Mouse (Mus musculus) activated CD4-positive, CD25-positive, alpha-beta regulatory T cell, adult 4 months (primary cell): ENCODE results near the gene Zc2hc1b. TPM values are rescaled to one million over a fixed set of nuclear protein-coding genes. Genes with fewer than 3 reads are reported as not detected.
"Not testable (repeated sequence)": the region's sequence is repeated elsewhere in the genome, so short reads cannot be mapped to it uniquely, and the experiment has no call there.

Experiments
- ATAC-seq: one replicate; pipeline ENCODE4 v1.8.0; 2017
- polyA plus RNA-seq, 2 experiments: library from polyadenylated mRNA; unstranded; fragments of 100-300 nt; shearing (Covaris generic); gene quantifications; one replicate each; pipeline ENCODE4 v1.2.1; 2017

Gene Zc2hc1b
- not detected for polyA plus RNA-seq

- ATAC-seq = no peak
These were observed at the start of gene Zc2hc1b for GRCm38 (mm10) chr10:13177973-13178624. Gene Zc2hc1b (minus strand): TSS chr10:13178023.

DNA sequence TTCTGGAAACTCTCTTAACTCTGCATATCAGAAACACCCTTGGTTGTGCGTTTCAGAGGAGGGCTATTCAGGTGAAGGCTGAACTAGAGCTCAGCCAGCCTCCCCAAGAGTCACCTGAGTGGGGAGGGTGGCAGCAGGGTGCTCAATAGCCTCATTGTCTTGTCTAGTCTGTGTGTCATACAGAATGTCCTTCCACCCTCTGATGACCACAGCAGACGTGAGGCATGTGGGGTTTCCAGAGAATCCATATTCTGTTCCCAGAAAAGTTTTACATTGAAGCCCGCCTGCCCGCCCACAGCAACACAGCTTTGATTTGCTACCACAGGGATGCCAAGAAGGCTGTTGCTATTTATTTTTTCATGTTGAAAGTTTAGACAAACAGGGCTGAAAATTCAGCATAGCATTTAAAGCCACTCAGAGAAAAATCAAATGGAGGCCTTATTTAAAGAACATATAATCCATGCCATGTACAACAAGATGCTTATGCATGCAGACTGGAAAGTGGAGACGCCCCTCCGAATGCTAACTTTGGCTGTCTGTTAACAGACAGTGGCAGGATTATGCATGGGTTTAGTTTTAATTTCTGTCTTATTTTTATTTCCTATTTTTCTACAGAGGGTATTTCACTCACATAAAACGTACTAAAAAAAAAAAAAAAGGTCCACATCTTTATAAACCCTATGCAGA lies 47.7 kb upstream of the Zc2hc1b start:
- ATAC-seq = no peak

DNA sequence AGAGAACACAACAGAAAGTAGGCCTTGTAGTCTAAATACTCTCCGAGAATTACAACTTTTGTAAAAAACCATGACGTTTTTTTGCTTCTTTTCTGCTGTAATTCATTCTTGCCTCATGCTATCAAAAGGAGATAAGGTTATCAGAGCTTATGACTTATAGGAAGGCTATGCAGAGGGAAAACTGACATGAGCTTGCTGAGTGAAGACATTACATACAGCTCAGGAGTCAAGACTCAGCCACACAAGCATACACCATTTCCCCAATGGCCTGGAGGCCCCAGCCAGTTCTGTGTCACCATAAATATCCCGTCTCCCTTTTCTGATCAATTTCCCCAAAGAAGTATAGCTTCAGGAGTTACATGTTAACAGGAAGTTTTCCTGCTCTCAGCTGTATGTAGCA lies 44.3 kb upstream of the Zc2hc1b start:
- ATAC-seq = no peak

DNA sequence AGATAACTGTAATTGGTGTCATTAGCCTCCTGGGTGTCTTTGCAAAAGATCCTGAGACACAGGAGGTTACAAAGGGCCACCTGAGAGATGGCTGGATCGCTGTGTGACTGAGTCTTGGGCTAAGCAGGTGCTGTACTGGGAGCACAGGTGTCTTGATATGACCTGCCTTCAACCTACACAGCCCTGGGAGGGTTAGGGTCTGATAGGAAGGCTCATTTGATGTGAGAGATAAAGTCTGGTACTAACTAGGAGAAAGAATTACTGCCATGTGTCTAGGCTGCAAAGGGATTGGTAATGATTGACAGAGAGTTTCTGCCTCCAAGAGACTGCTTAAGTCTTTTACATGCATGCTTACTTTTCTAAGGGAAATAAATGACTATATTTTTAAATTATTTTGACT lies 42.2 kb upstream of the Zc2hc1b start:
- ATAC-seq = no peak

GRCm38 (mm10) chr10:13213956-13214355 lies 36.1 kb upstream of the Zc2hc1b start:
- ATAC-seq = no peak

GRCm38 (mm10) chr10:13212829-13213228 lies 35.0 kb upstream of the Zc2hc1b start:
- ATAC-seq = no peak

GRCm38 (mm10) chr10:13212326-13212725 lies 34.5 kb upstream of the Zc2hc1b start:
- ATAC-seq = no peak

DNA sequence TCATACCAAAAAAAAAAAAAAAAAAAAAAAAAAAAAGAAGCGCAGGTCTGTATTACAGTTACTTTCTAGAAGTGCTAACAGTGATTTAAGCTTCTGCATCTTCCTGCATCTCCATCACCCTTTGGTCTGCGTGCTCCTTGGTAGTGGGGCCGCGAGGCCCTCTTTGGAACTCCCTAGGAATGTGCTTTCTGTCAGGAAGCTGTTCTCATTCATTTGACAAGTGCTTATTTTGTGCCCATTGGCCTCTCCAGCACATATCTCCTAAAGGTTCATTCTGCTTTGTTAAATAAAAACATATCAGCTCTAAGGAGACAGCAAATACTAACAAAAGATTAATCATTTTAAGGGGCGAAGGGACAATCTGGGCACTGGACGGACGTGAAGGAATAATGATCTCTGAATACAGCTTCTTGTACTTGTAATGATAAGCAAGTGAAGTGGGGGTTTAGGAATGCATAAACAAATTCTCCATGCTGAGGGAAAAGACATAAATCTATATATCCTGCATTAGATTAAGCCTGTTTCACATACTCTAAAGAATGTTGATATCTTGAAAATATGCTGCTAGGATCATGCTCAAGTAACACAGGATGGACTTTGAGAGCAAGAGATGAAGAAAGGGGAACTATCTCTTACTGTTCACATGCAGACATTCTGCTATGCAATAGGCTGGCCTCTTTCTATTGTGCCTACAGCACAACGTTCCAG lies 32.3 kb upstream of the Zc2hc1b start:
- ATAC-seq = no peak

DNA sequence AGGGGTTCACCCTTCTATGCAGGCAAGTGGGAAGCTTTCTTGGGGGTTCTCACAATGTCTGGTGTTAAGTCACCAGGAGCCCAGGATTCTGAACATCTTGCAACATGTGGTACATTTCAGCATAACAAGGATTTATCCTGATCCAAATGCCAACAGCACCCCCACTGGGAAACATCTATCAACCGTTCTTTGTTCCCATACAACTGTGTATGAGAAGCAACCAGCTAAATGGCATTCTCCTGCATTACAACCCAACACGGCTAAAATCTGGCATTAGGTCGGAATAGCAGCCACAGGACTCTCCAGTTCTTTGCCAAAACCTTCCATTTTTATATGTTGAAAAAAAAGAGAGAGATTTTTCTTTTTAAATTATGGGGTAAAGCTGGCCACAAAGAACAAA lies 31.7 kb upstream of the Zc2hc1b start:
- ATAC-seq = no peak

DNA sequence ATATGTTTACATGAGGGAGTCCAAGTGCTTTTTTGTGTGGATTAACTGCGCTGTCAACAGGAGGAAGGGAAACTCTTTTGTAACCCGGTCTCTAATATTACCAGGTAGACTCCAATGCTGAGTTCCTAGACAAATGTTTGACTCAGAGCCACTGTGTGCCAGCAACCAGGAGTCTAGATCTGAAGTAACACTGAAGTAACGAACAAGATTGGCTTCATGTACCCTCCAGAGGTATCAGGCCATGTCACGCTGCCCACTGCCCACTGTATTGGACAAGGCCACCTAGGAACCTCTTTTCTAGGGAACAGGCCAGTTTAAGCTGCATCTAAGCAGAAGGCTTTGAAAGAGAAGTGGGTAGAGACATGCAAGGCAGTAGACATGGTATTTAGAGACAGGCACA lies 31.2 kb upstream of the Zc2hc1b start:
- ATAC-seq = no peak

DNA sequence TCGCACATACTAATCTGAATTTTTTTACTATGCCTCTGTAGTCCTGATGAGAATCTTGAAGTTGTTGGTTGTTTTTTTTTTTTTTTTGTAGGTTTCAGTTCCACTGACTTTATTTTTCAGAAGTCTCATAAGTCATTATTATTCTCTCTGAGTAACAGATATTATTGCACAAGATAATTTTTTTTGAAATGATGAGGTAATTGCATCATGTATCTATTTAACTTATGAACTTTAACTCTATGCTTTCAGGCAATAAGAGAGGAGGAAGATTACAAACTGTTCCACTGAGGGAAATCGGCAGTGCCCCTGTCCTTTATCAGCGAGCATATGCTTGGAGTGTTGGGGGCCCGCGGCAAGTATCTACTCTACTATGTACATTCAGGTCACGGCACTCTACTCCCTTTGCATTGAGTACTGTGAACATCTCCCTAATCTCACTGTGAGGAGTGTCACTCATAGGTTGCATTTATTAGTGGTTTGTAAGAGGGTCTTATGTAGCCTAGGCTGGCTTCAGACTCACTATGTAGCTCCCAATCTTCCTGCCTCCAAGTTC lies 24.0 kb upstream of the Zc2hc1b start:
- ATAC-seq = no peak

GRCm38 (mm10) chr10:13200862-13201261 lies 23.0 kb upstream of the Zc2hc1b start:
- ATAC-seq = no peak

DNA sequence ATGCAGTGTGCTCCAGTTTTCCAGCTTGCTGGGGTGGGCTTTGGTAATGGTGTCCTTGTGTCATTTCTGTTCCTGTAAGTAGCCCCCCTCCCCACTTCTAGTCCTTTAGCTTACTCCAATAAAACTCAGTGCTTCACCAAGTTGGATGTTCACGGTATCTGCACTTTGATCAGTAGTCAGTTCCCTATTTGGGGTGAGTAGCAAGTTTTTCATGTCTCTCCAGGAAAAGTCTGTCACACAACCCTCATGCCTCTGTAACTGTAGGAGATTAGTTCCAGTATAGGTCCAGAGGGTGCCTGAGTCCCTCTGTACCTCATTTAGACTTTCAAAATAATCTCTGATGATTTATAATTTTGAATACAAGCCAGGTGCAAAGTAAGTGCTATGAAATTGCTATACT lies 21.4 kb upstream of the Zc2hc1b start:
- ATAC-seq = no peak

GRCm38 (mm10) chr10:13196872-13197507 lies 19.2 kb upstream of the Zc2hc1b start:
- ATAC-seq = no peak

- not testable (repeated sequence) for ATAC-seq
These were observed 15.7 kb upstream of the Zc2hc1b start for GRCm38 (mm10) chr10:13193496-13193895.

- peak; percentile 95 for ATAC-seq
These were observed 15.0 kb upstream of the Zc2hc1b start, which contains the start of gene Ltv1 for GRCm38 (mm10) chr10:13192731-13193351. Gene Ltv1 (minus strand): TSS chr10:13193168.

DNA sequence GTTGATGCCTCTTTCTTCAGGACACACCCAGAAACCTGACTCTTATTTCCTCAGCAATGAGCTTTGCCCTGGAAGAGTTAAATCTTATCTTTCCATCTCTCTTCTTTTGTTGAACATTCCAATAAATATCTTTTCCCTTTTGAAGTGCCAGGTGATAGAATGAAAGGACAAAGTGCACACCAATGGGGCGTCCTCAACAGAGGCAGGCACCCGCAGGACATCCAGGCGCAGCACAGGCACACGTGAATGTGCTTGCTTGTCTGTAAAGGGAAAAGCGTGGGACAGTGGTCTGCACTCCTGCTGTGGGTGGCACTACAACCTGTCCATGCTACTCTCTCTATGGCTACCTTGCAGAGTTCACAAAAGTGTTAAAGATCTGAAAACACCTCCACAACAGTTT lies 12.1 kb upstream of the Zc2hc1b start:
- no peak for ATAC-seq

- no peak for ATAC-seq
These were observed 8.9 kb upstream of the Zc2hc1b start for GRCm38 (mm10) chr10:13186754-13187153.

GRCm38 (mm10) chr10:13184170-13184766 lies 6.4 kb upstream of the Zc2hc1b start:
- ATAC-seq = no peak

DNA sequence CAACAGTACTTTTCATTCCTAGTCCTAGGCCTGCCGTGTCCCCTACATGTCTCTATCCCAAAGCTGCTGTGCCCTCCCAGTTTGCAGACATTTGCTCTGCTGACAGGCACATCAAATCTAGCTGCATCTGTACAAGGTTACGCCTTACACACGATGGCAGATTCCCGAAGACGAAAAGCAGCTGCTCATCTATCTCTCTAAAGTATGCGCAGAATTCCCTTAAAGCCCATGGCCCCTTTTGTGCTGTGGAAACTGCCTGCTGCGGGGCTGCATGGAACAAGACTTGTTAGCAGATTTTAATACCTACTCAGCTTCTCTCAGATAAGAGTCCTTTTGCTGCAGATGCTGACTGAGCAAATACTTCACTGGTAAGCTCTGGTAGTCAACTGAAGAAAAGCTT lies 2.4 kb upstream of the Zc2hc1b start:
- ATAC-seq = no peak

- no peak for ATAC-seq
These were observed 2.0 kb downstream of the Zc2hc1b start for GRCm38 (mm10) chr10:13175866-13176265.

- ATAC-seq = no peak
These were observed 5.0 kb downstream of the Zc2hc1b start for GRCm38 (mm10) chr10:13172798-13173221.
